ENCODE assay signal across 8 mouse cellular contexts in the genomic region with DNA sequence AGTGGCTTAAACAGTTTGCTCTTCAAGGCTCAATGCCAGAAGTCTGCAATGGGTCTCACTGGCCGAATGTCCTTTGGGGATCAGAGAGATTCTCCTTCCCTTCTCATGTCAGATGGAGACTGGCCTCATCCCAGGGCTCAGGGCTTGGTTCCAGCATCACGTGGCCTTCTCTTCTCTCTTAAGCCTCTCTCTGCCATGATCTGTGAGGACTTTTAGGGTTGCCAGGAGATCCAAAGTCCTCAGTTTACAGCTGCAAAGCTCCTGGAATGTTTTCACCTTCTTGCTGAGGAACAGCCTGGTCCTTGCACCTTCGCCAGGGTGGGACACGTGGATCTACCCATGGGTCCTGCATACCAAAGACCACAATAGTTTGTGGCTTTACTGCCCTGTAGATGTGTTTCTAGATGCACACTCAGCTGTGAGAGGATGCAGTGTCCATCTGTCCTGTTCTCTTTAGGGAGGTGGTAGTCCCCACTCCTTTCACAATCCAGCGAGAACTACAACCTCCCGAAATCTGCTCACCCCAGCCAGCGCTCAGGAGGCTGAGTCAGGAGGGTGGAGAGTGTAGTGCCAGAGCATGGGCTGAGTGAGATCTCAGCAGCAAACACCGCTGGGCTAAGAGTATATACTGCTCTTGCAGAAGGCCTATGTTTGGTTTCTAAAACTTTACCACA. TPM values are rescaled to one million over a fixed set of nuclear protein-coding genes. Genes with fewer than 3 reads are reported as not detected.
A peak's percentile ranks its signal among the peaks of the same experiment; 100 is the strongest.
DNase-seq lines count a peak whose midpoint lies in the region; ATAC-seq and TF ChIP-seq lines count a peak whose summit lies in the region.

No protein-coding gene starts in this region.

- ATAC-seq in kidney, postnatal 0 days (replicated peaks; ENCODE audit: low FRiP score, low read depth) = no peak
- ATAC-seq in neural tube, embryonic 13.5 days (ENCODE audit: low read depth) = no peak

- H3K27ac ChIP-seq in kidney, postnatal 0 days = no peak overlapping the region
- peak overlapping the region; percentile 93 for H3K27ac ChIP-seq in neural tube, embryonic 13.5 days (replicated peaks)

- no peak overlapping the region for H3K4me2 ChIP-seq in kidney, postnatal 0 days (ENCODE audit: low read length)
- peak overlapping the region; percentile 77 for H3K4me2 ChIP-seq in neural tube, embryonic 13.5 days

- 94% methylated on average over 8 of the region's 8 CpGs for WGBS in kidney, postnatal 0 days
- 91% methylated on average over 8 of the region's 8 CpGs for WGBS in neural tube, embryonic 13.5 days

- H3K27me3 ChIP-seq in kidney, postnatal 0 days (ENCODE audit: insufficient read depth, low read length) = no peaks in the 10 kb centered on the region
- H3K27me3 ChIP-seq in neural tube, embryonic 13.5 days = no peaks in the 10 kb centered on the region

- no peak for TF ChIP-seq CTCF in kidney, postnatal 0 days (IDR thresholded peaks at IDR 0.05; ENCODE audit: low read depth)

- peak; percentile 31 for DNase-seq in adrenal gland, postnatal 10 days
- DNase-seq in adrenal gland, adult 8-10 months = no peak
- DNase-seq in urinary bladder, postnatal 14 days (ENCODE audit: low spot score) = peak; percentile 37
- no peak for DNase-seq in urinary bladder, postnatal 25 days (ENCODE audit: low spot score)
- DNase-seq in kidney, postnatal 0 days (ENCODE audit: low spot score) = no peak
- no peak for DNase-seq in spleen, postnatal 36 days (ENCODE audit: low spot score in 2 of 2)
- DNase-seq in thymus, postnatal 36 days = no peak

- no peaks in the 10 kb centered on the region for H3K36me3 ChIP-seq in kidney, postnatal 0 days (ENCODE audit: insufficient read depth, low read length)
- peaks cover 13% of the 10 kb centered on the region for H3K36me3 ChIP-seq in neural tube, embryonic 13.5 days

- no peak overlapping the region for H3K4me3 ChIP-seq in kidney, postnatal 0 days (replicated peaks; ENCODE audit: low read depth, low read length)
- H3K4me3 ChIP-seq in neural tube, embryonic 13.5 days = peak overlapping the region; percentile 89

- H3K4me1 ChIP-seq in kidney, postnatal 0 days (replicated peaks; ENCODE audit: insufficient read depth, low read length) = peaks cover 17% of the 10 kb centered on the region
- H3K4me1 ChIP-seq in neural tube, embryonic 13.5 days (replicated peaks) = peaks cover 49% of the 10 kb centered on the region

- H3K9me3 ChIP-seq in kidney, postnatal 0 days (replicated peaks; ENCODE audit: low read length) = no peaks in the 10 kb centered on the region
- peaks cover 4% of the 10 kb centered on the region; the same call in 1 of the 2 replicates for H3K9me3 ChIP-seq in neural tube, embryonic 13.5 days

- H3K9ac ChIP-seq in kidney, postnatal 0 days (ENCODE audit: low read depth, low read length) = 0 out of 2 replicates have a peak overlapping the region, but pooled peaks have one; percentile 90
- peak overlapping the region; percentile 98 for H3K9ac ChIP-seq in neural tube, embryonic 13.5 days

RNA-seq across cellular contexts. Expression of a gene that starts 2.1 kb away (rescaled TPM):
- 10 to 100 TPM; 27.9 to 42.1 TPM for total RNA-seq in adrenal gland, postnatal 10 days (2021)
- total RNA-seq in adrenal gland, adult 8-10 months (2022) = 10 to 100 TPM; 20.0 to 27.2 (median 23.1) TPM
- 17.5 and 19.2 TPM in 2 replicates for polyA plus RNA-seq in kidney, postnatal 0 days (2015; fragmentation: Nextera tagmentation; extraction: Ambion mirVana)
- 42.7 and 44.7 TPM in 2 replicates for polyA plus RNA-seq in neural tube, embryonic 13.5 days (2015; fragmentation: Nextera tagmentation; extraction: Ambion mirVana)

RNA-seq across cellular contexts. Expression of a gene that starts 43.5 kb away (rescaled TPM):
- 1 to 10 TPM; 1.1 TPM for total RNA-seq in adrenal gland, postnatal 10 days (2021)
- 1 to 10 TPM; 1.1 to 2.8 (median 2.3) TPM for total RNA-seq in adrenal gland, adult 8-10 months (2022)
- polyA plus RNA-seq in kidney, postnatal 0 days (2015; fragmentation: Nextera tagmentation; extraction: Ambion mirVana) = 0.25 and 0.64 TPM in 2 replicates
- polyA plus RNA-seq in neural tube, embryonic 13.5 days (2015; fragmentation: Nextera tagmentation; extraction: Ambion mirVana) = 1.8 and 2.3 TPM in 2 replicates

Comparison
In these comparisons a context has a peak if more than half of its experiments do, and no peak if none do; other contexts are left out.
1. DNase-seq: peak in adrenal gland, postnatal 10 days (single experiment) and urinary bladder, postnatal 14 days (single experiment); none in adrenal gland, adult 8-10 months (single experiment), urinary bladder, postnatal 25 days (single experiment), kidney, postnatal 0 days (single experiment), spleen, postnatal 36 days (0 of 2) and thymus, postnatal 36 days (0 of 2).